Mouse (Mus musculus) heart, postnatal 0 days (tissue): ENCODE measurements around the gene Pdzrn3.

Source experiments
- CTCF ChIP-seq: IDR thresholded peaks from 2 replicates; pipeline ENCODE4 v1.5.1; 2016; ENCODE audit warnings: antibody characterized with exemption, control low read depth, low read depth
- EP300 ChIP-seq: IDR thresholded peaks from 2 replicates; pipeline ENCODE4 v1.6.1; 2016; ENCODE audit warnings: antibody characterized with exemption, low read depth

DNA sequence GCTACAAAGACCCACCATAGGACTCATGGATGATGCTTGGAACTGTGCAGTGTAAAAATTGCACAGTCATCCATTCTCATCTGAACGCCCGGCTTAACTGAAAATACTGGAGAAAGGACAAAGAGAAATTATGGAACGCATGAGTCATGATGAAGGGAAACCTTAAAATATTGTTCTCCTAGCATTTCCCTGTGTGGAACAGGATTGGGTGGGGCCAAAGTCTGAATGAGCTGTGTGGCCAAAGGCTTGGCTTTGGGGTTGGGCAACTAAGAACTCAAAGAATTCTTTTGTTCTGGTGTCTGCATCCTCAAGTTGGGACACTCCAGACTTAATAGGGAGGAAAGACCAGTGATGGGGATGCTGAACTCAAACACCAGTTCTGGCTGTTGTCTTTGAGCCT is 49.6 kb upstream of the Pdzrn3 start:
- no peak for TF ChIP-seq CTCF
- no peak for TF ChIP-seq EP300
